Mouse (Mus musculus) MEL (cell line): Measurements from ENCODE around the gene Peg10.

Experiments used
- CTCF ChIP-seq, 3 experiments: IDR thresholded peaks in 2 of 3; conservative IDR thresholded peaks in 1 of 3; 2 replicates each; pipeline ENCODE4 v1.5.1; 2011 to 2012; ENCODE audit warnings: low read length in 3 of 3, low read depth in 2 of 3, mild to moderate bottlenecking in 2 of 3, improper control_type of control experiment in 1 of 3, inconsistent platforms in 1 of 3, mixed read lengths in 1 of 3, moderate library complexity in 1 of 3; ENCODE audit not compliant: control insufficient read depth in 1 of 3, insufficient read depth in 1 of 3, poor library complexity in 1 of 3, severe bottlenecking in 1 of 3
- GATA1 ChIP-seq: IDR thresholded peaks from 2 replicates; pipeline ENCODE4 v1.6.1; 2011; ENCODE audit warnings: low read depth, low read length, improper control_type of control experiment
- SIN3A ChIP-seq: IDR thresholded peaks from 2 replicates; pipeline ENCODE4 v1.6.1; 2012; ENCODE audit warnings: low read length, improper control_type of control experiment, inconsistent platforms

- TF ChIP-seq CTCF (IDR thresholded peaks at IDR 0.05 in 2 of 3, conservative IDR thresholded peaks at IDR 0.05 in 1 of 3; ENCODE audit: control insufficient read depth in 1 of 3, insufficient read depth in 1 of 3, low read depth in 2 of 3, low read length in 3 of 3, poor library complexity in 1 of 3, severe bottlenecking in 1 of 3) (no peak), SIN3A (no peak), GATA1 (no peak)
These were observed 9.0 kb upstream of the Peg10 start for GRCm38 (mm10) chr6:4738034-4738629.
